Mouse (Mus musculus) liver, postnatal 0 days (tissue): ENCODE measurements at regions not wholly inside any gene's neighbourhood (a gene's known extent, or its start where the extent isn't known, plus 50 kb on each side); places are given as distances from the start of the nearest gene placed in this dataset.

Experiments
- ATAC-seq: fragments of 200-750 bp; cut with Nextera tagmentation; 2 replicates; pipeline ENCODE4 v1.8.0; 2017; ENCODE audit warnings: mild to moderate bottlenecking, moderate library complexity
- DNase-seq: peaks from one replicate; pipeline ENCODE4 v3.0.0-alpha.2; 2016
- H3K27ac ChIP-seq: fragments of 300-500 bp; sonication (generic); 2 replicates; pipeline ENCODE4 v1.5.1; 2014; ENCODE audit warnings: antibody characterized with exemption, moderate library complexity, mild to moderate bottlenecking, low read depth
- H3K27me3 ChIP-seq: fragments of 300-500 bp; sonication (generic); 2 replicates; pipeline ENCODE4 v1.6.1; 2014; ENCODE audit warnings: low read length, control low read depth, mixed read lengths; ENCODE audit not compliant: insufficient read depth
- H3K36me3 ChIP-seq: fragments of 300-500 bp; sonication (generic); replicated peaks from 2 replicates; pipeline ENCODE4 v1.6.1; 2014; ENCODE audit warnings: mild to moderate bottlenecking, control low read depth, low read length, moderate library complexity, mixed read lengths; ENCODE audit not compliant: insufficient read depth
- H3K4me1 ChIP-seq: fragments of 300-500 bp; sonication (generic); 2 replicates; pipeline ENCODE4 v1.6.1; 2014; ENCODE audit warnings: antibody characterized with exemption, mild to moderate bottlenecking, control low read depth; ENCODE audit not compliant: insufficient read depth
- H3K4me2 ChIP-seq: fragments of 300-500 bp; sonication (generic); 2 replicates; pipeline ENCODE4 v1.6.1; 2014; ENCODE audit warnings: low read depth, mild to moderate bottlenecking, low read length, moderate library complexity, mixed read lengths
- H3K4me3 ChIP-seq: fragments of 300-500 bp; sonication (generic); 2 replicates; pipeline ENCODE4 v1.5.1; 2014; ENCODE audit warnings: low read depth, low read length
- H3K9ac ChIP-seq: fragments of 300-500 bp; sonication (generic); replicated peaks from 2 replicates; pipeline ENCODE4 v1.6.1; 2014; ENCODE audit warnings: mild to moderate bottlenecking, moderate library complexity
- H3K9me3 ChIP-seq: fragments of 300-500 bp; sonication (generic); 2 replicates; pipeline ENCODE4 v1.6.1; 2016; ENCODE audit warnings: mild to moderate bottlenecking, control low read depth, low read length, mixed read lengths
- CTCF ChIP-seq: sonication (generic); IDR thresholded peaks from 2 replicates; pipeline ENCODE4 v1.5.1; 2016; ENCODE audit warnings: antibody characterized with exemption, low read depth
- EP300 ChIP-seq: IDR thresholded peaks from 2 replicates; pipeline ENCODE4 v1.6.1; 2016; ENCODE audit warnings: antibody characterized with exemption, low read depth, mild to moderate bottlenecking
- WGBS: fragments of 180-500 bp; shearing (Covaris S2); extraction: QIAGEN DNeasy Blood & Tissue Kit; methylation state at CpG from one replicate; pipeline ENCODE4 v1.1.7; 2014; ENCODE audit not compliant: insufficient replicate concordance; 5-methylcytosine and 5-hydroxymethylcytosine counted together

DNA sequence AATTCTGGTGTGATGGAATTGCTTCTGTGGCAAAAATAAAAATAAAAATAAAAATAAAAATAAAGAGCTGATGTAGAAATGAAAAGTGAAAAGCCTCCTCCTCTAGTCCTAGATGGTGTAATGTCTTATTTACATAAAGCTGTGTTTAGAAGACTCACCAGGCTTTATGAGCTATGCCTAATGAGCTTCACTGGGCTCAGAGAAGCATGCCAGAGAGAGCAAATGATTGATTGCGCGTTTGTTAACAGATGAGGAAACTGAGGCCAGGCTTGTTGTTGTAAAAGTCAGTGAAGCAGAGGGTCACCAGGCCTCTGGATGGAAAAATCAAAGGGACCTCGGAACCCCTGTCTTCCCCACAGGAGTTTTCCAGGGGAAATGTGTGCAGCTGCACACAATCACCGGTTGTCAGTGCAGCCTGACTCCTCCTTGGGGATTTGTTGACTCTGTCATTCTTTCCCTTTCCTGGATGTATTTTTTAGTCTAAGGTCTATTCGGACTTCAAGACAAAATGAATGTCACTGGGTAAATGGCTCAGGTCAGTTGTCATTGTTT is 213.8 kb downstream of the Stim2 start:
- no peaks in the 10 kb centered on the region for H3K9me3 ChIP-seq
- no peaks in the 10 kb centered on the region for H3K36me3 ChIP-seq
- H3K9ac ChIP-seq = no peak overlapping the region
- WGBS = 65% methylated on average over 5 of the region's 5 CpGs
- DNase-seq (no peak), ATAC-seq (no peak)
- no peaks in the 10 kb centered on the region for H3K4me1 ChIP-seq
- no peak overlapping the region for H3K4me2 ChIP-seq
- no peak overlapping the region for H3K27ac ChIP-seq
- TF ChIP-seq CTCF = no peak
- TF ChIP-seq EP300 = no peak
- H3K4me3 ChIP-seq = no peak overlapping the region
- no peaks in the 10 kb centered on the region for H3K27me3 ChIP-seq

DNA sequence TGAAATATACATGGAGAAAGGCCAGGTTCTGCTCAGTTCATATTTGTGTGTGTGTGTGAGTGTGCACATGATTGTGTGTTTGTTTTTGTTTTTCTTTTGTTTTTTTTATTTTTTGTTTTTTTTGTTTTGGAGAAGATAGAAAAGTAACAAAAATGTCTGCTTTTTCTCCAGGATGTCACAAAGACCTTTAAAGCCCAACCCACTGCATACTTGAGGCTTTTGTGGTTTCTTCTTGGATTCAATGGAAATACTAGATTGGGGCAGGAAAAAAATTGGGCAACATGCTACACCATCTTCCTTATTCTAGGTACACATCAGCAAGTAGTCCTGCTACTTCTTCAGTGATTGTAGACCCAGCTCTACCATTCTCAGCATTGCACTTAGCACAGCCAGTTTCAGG is 226.7 kb downstream of the Stim2 start:
- TF ChIP-seq CTCF (no peak), EP300 (no peak)
- Histone ChIP-seq H3K9ac (no peak overlapping the region), H3K9me3 (no peaks in the 10 kb centered on the region)

GRCm38 (mm10) chr5:54234580-54234979 is 236.3 kb downstream of the Stim2 start:
- Histone ChIP-seq H3K4me1 (no peaks in the 10 kb centered on the region), H3K4me3 (no peak overlapping the region), H3K4me2 (no peak overlapping the region), H3K9me3 (no peaks in the 10 kb centered on the region), H3K9ac (no peak overlapping the region), H3K36me3 (no peaks in the 10 kb centered on the region), H3K27ac (no peak overlapping the region), H3K27me3 (no peaks in the 10 kb centered on the region)
- ATAC-seq (no peak), DNase-seq (no peak)
- WGBS = 42% methylated on average over 1 of the region's 1 CpGs
- no peak for TF ChIP-seq CTCF
- no peak for TF ChIP-seq EP300

More for the DNA sequence above, 226.7 kb downstream of the Stim2 start:
- Histone ChIP-seq H3K36me3 (no peaks in the 10 kb centered on the region), H3K4me1 (no peaks in the 10 kb centered on the region), H3K4me3 (no peak overlapping the region), H3K27ac (no peak overlapping the region), H3K4me2 (no peak overlapping the region), H3K27me3 (no peaks in the 10 kb centered on the region)
- ATAC-seq = no peak
- no peak for DNase-seq

DNA sequence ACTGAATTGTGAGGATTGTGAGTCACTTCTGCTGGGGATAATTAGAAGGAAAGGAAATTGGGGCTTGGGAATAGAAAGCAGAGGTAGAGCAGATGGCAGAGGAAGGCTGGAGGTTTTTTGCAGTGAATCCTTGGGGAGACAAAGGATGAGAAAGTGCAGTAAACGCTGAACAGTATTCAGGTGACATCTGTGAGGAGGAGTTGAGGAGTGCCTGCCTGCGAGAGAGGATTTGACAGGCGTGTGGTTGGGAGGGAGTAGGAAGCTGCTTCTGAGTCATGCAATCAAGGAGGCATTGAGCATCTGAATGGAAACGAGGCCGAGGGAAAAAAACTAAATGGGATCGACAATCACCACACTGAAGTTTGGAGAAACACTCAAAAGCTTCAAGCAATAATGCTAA is 236.9 kb downstream of the Stim2 start:
- Histone ChIP-seq H3K27me3 (no peaks in the 10 kb centered on the region), H3K27ac (no peak overlapping the region), H3K36me3 (no peaks in the 10 kb centered on the region), H3K4me3 (no peak overlapping the region), H3K4me1 (no peaks in the 10 kb centered on the region), H3K9ac (no peak overlapping the region), H3K4me2 (no peak overlapping the region), H3K9me3 (no peaks in the 10 kb centered on the region)
- ATAC-seq (no peak), DNase-seq (no peak)
- 54% methylated on average over 6 of the region's 6 CpGs for WGBS
- TF ChIP-seq EP300 (no peak), CTCF (no peak)

DNA sequence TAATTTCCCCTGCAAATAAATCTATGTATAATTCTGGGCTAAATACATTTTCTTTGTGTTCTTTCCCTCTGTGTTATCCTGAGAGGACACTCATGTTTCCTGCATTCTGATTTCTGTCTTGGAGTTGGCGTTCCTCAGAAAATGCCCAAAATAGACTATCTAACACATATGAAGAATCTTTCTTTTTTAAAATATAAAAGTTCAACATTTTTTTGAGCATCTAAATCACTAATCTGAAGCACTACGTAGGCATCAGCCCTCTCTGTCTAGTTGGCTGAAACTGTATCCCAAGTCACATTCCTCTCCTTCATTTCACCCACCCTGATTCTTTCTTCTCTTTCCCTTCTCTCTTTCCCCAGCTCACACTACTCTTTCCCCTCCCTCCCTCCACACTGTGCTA is 238.9 kb downstream of the Stim2 start:
- H3K27me3 ChIP-seq = no peaks in the 10 kb centered on the region
- H3K9me3 ChIP-seq = no peaks in the 10 kb centered on the region
- no peak overlapping the region for H3K9ac ChIP-seq
- no peaks in the 10 kb centered on the region for H3K4me1 ChIP-seq
- ATAC-seq (no peak), DNase-seq (no peak)
- H3K4me2 ChIP-seq = no peak overlapping the region
- TF ChIP-seq CTCF (no peak), EP300 (no peak)
- H3K27ac ChIP-seq = no peak overlapping the region
- 81% methylated on average over 2 of the region's 2 CpGs for WGBS
- H3K36me3 ChIP-seq = no peaks in the 10 kb centered on the region
- no peak overlapping the region for H3K4me3 ChIP-seq

DNA sequence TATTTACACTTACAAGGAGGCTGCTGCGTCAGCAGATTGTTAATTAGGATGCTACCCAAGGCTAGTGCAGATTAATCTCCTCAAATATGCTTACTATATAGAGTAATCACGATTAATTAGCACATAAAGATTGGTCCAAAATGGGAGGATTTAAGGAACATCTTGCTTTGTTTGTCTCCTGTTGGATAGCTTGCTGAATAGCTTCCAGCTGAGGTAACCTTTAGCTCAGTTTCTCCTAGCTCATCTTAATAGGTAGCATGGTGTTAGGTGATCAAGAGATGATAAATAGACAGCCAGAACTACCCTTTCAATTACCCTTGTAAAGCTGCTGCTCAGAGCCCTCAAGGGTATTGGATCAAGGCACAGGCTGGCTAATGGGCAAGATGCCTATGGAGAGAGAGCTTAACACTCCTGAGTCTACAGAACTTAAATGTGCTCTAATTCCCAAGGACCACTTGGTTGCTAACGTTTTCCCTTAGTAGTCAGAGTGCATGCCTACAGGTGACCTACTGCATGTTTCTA is 240.4 kb downstream of the Stim2 start:
- 71% methylated on average over 3 of the region's 3 CpGs for WGBS
- Histone ChIP-seq H3K27me3 (no peaks in the 10 kb centered on the region), H3K4me2 (no peak overlapping the region), H3K4me3 (no peak overlapping the region), H3K4me1 (no peaks in the 10 kb centered on the region), H3K9ac (no peak overlapping the region), H3K9me3 (no peaks in the 10 kb centered on the region), H3K36me3 (no peaks in the 10 kb centered on the region), H3K27ac (no peak overlapping the region)
- TF ChIP-seq EP300 (no peak), CTCF (no peak)
- ATAC-seq (no peak), DNase-seq (no peak)

DNA sequence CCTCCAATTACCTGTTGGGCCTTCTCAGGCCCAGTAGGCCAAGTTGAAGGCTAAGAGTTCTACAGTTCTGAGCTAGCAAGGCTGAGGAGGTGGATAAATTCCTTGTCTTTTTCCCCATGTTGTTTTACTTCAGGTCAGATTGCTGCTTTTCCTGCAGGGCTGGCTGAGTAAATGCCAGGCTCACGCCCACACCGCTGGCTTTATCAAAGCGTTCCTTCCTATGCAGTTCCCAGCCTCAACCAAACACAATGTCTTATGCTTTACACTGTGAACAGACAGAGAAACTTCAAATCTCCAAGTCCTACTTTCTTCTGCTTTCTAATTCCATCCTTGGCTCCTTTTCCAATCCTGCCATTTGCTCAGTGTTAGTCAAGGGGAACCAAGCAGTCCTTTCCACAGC is 241.3 kb downstream of the Stim2 start:
- 71% methylated on average over 3 of the region's 3 CpGs for WGBS
- Histone ChIP-seq H3K36me3 (no peaks in the 10 kb centered on the region), H3K9ac (no peak overlapping the region), H3K4me2 (no peak overlapping the region), H3K27me3 (no peaks in the 10 kb centered on the region), H3K9me3 (no peaks in the 10 kb centered on the region), H3K4me1 (no peaks in the 10 kb centered on the region), H3K4me3 (no peak overlapping the region), H3K27ac (no peak overlapping the region)
- ATAC-seq (no peak), DNase-seq (no peak)
- TF ChIP-seq EP300 = no peak
- TF ChIP-seq CTCF = no peak
